Mouse (Mus musculus) hindbrain, embryonic 14.5 days (tissue): Measurements from ENCODE around the gene Cav3. TPM values are rescaled to one million over a fixed set of nuclear protein-coding genes. Genes with fewer than 3 reads are reported as not detected.
A peak's percentile ranks its signal among the peaks of the same experiment; 100 is the strongest.

Experiments used
- ATAC-seq: fragments of 200-750 bp; cut with Nextera tagmentation; 2 replicates; pipeline ENCODE4 v1.8.0; 2017; ENCODE audit warnings: moderate number of reproducible peaks, mild to moderate bottlenecking, moderate TSS enrichment, moderate library complexity; ENCODE audit not compliant: low FRiP score
- DNase-seq: peaks from one replicate; pipeline ENCODE4 v3.0.0-alpha.2; 2015; ENCODE audit warnings: low spot score
- H3K27ac ChIP-seq: fragments of 300-500 bp; sonication (generic); 2 replicates; pipeline ENCODE4 v1.5.1; 2014; ENCODE audit warnings: mild to moderate bottlenecking, moderate library complexity
- H3K27me3 ChIP-seq: fragments of 300-500 bp; sonication (generic); 2 replicates; pipeline ENCODE4 v1.6.1; 2014; ENCODE audit warnings: mild to moderate bottlenecking, low read length, mixed read lengths; ENCODE audit not compliant: control insufficient read depth, insufficient read depth
- H3K36me3 ChIP-seq: fragments of 300-500 bp; sonication (generic); replicated peaks from 2 replicates; pipeline ENCODE4 v1.6.1; 2014; ENCODE audit not compliant: control insufficient read depth, insufficient read depth
- H3K4me1 ChIP-seq: fragments of 300-500 bp; sonication (generic); replicated peaks from 2 replicates; pipeline ENCODE4 v1.6.1; 2014; ENCODE audit warnings: antibody characterized with exemption, low read length, mixed read lengths; ENCODE audit not compliant: control insufficient read depth, insufficient read depth
- H3K4me2 ChIP-seq: fragments of 300-500 bp; sonication (generic); replicated peaks from 2 replicates; pipeline ENCODE4 v1.6.1; 2014; ENCODE audit warnings: mild to moderate bottlenecking, moderate library complexity
- H3K4me3 ChIP-seq: fragments of 300-500 bp; sonication (generic); replicated peaks from 2 replicates; pipeline ENCODE4 v1.5.1; 2014; ENCODE audit warnings: mild to moderate bottlenecking, low read length
- H3K9ac ChIP-seq: fragments of 300-500 bp; sonication (generic); 2 replicates; pipeline ENCODE4 v1.6.1; 2014
- H3K9me3 ChIP-seq: fragments of 300-500 bp; sonication (generic); 2 replicates; pipeline ENCODE4 v1.6.1; 2016; ENCODE audit warnings: low read length; ENCODE audit not compliant: control insufficient read depth
- WGBS: fragments of 180-500 bp; shearing (Covaris S2); extraction: QIAGEN DNeasy Blood & Tissue Kit; methylation state at CpG from one replicate; pipeline ENCODE4 v1.1.7; 2014; 5-methylcytosine and 5-hydroxymethylcytosine counted together
- polyA plus RNA-seq: library from polyadenylated mRNA; unstranded; fragments of >200 nt; fragmentation: Nextera tagmentation; extraction: Ambion mirVana; gene quantifications from 2 replicates; pipeline ENCODE4 v1.2.1, GENCODE M21; 2014

Gene Cav3
- polyA plus RNA-seq, result 0.17 and 0.18 TPM in 2 replicates

GRCm38 (mm10) chr6:112459341-112459749, at the start of gene Cav3:
Cav3 (plus strand) TSS chr6:112459505.
- H3K27me3 ChIP-seq, result no peaks in the 10 kb centered on the region
- DNase-seq (no peak), ATAC-seq (no peak)
- H3K9ac ChIP-seq, result no peak within 1 kb of the TSS
- WGBS, result 71% methylated on average over 12 of the region's 12 CpGs
- no peak within 1 kb of the TSS for H3K4me2 ChIP-seq
- H3K27ac ChIP-seq, result no peak within 1 kb of the TSS
- no peaks in the 10 kb centered on the region for H3K9me3 ChIP-seq
- H3K4me1 ChIP-seq, result no peaks in the 10 kb centered on the region
- no peaks in the 10 kb centered on the region for H3K36me3 ChIP-seq
- H3K4me3 ChIP-seq, result no peak within 1 kb of the TSS

DNA sequence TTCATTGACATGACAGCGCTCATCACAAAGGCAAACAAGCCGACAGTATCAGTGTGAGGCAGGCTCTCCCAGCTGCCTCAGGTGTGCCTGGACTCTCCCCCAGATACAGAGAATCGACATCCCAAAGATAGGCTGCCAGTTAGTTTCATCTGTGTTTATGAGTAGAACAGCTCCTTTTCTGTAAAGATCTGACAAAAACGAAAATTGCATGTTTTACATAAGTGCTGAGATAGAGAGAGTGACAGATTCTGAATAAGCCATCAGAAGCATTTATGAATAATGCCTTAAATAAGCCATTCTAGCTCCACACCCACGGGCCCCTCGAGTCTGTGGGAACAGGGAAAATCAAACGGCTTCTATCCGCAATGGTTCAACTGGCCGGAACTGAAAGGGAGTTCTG, 40.0 kb upstream of the Cav3 start:
- ATAC-seq, result no peak
- H3K9me3 ChIP-seq, result no peaks in the 10 kb centered on the region; the same call in 1 of the 2 replicates
- no peak overlapping the region for H3K27ac ChIP-seq
- H3K4me2 ChIP-seq, result no peak overlapping the region
- no peak for DNase-seq
- no peaks in the 10 kb centered on the region for H3K36me3 ChIP-seq
- no peak overlapping the region for H3K9ac ChIP-seq
- no peak overlapping the region for H3K4me3 ChIP-seq
- no peaks in the 10 kb centered on the region for H3K27me3 ChIP-seq
- no peaks in the 10 kb centered on the region for H3K4me1 ChIP-seq
- WGBS, result 83% methylated on average over 9 of the region's 9 CpGs

DNA sequence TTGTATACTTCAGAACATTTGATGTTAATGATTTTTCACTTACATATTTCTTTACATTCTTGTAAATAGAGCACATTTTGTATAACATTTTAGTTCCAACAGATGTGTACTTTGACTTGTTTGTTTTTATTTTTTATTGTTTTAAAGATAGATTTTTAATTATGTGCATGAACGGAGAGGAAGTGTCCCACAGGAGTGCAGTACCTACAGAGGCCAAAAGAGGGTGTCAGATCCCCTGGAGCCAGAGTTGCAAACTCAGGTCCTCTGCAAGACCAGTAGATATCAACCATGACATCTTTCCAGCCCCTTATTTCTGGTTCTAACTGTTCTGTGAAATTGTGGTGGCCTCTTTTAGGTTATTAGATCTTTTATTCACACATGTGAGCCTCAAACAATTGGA, 38.4 kb upstream of the Cav3 start:
- Histone ChIP-seq H3K4me2 (no peak overlapping the region), H3K9ac (no peak overlapping the region), H3K9me3 (no peaks in the 10 kb centered on the region; the same call in 1 of the 2 replicates), H3K4me1 (no peaks in the 10 kb centered on the region), H3K36me3 (no peaks in the 10 kb centered on the region), H3K4me3 (no peak overlapping the region), H3K27me3 (no peaks in the 10 kb centered on the region), H3K27ac (no peak overlapping the region)
- WGBS, result 93% methylated on average over 1 of the region's 1 CpGs
- ATAC-seq, result no peak
- DNase-seq, result no peak

DNA sequence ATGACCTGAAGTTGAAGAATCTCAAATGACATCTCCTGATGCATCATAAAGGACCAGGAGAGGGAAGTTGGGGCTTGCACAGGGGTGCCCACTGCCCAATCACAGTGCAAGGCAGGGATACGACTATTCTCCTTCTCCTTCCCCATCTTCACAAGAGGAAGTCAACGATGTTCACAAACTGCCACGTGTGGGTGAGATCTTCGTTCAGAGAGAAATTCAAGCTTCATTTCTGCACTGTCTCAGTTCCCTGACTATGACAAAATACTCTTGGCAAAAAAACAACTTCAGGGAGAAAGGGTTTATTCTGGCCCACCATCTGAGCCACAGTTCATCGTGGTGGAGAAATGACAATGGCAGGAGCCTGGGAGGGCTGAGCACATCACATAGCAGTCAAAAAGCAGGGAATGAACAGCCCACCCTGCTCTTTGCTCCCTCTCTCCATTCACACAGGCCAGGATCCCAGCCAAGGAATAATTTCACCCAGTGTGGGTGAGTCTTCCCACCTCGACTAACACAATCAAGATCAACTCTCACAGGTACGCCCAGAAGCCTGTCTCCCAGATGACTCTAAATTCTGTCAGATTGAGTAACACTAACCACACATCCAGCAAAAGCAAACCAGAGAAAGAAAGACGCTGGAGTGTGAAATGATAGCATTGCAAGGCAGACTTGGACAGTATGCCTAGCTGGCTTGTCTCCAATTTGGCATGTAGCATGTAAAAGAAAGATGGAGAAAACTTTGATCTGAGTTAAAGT, 35.4 kb upstream of the Cav3 start:
- H3K9me3 ChIP-seq, result no peaks in the 10 kb centered on the region; the same call in 1 of the 2 replicates
- H3K27me3 ChIP-seq, result no peaks in the 10 kb centered on the region
- H3K36me3 ChIP-seq, result no peaks in the 10 kb centered on the region
- H3K27ac ChIP-seq, result no peak overlapping the region
- H3K4me2 ChIP-seq, result no peak overlapping the region
- DNase-seq (peak; percentile 14), ATAC-seq (no peak)
- no peak overlapping the region for H3K9ac ChIP-seq
- WGBS, result 82% methylated on average over 8 of the region's 8 CpGs
- no peaks in the 10 kb centered on the region for H3K4me1 ChIP-seq
- H3K4me3 ChIP-seq, result no peak overlapping the region

- Histone ChIP-seq H3K27ac (no peak overlapping the region), H3K4me1 (no peaks in the 10 kb centered on the region), H3K9me3 (no peaks in the 10 kb centered on the region; the same call in 1 of the 2 replicates), H3K27me3 (no peaks in the 10 kb centered on the region), H3K4me2 (no peak overlapping the region), H3K4me3 (no peak overlapping the region), H3K36me3 (no peaks in the 10 kb centered on the region), H3K9ac (no peak overlapping the region)
- DNase-seq, result peak; percentile 21
- no peak for ATAC-seq
- 76% methylated on average over 6 of the region's 6 CpGs for WGBS
Observed at GRCm38 (mm10) chr6:112426018-112426732, 33.1 kb upstream of the Cav3 start.

GRCm38 (mm10) chr6:112445675-112446074, 13.6 kb upstream of the Cav3 start:
- ATAC-seq, result no peak
- 87% methylated on average over 3 of the region's 3 CpGs for WGBS

DNA sequence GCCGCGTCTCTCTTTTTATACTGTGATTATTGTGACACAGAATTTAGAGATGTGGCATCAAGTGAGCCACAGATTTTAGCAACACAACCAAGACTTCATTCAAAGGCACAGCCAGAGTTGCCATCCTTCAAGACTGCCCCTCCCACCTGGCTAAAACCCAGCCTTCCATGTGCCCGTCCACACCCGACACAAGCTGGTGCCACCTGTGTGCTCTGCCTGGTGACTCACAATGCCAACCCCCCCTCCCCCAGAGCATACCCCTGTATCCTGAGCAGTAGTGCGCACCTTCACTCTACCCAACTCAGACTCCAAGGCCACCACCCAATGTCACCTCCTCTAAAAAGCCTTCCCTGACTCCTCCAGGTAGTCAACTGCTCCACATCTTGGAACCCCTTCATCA, 2.2 kb downstream of the Cav3 start:
- Histone ChIP-seq H3K4me3 (no peak overlapping the region), H3K36me3 (no peaks in the 10 kb centered on the region), H3K9ac (no peak overlapping the region), H3K4me2 (no peak overlapping the region), H3K9me3 (no peaks in the 10 kb centered on the region), H3K27ac (no peak overlapping the region), H3K27me3 (no peaks in the 10 kb centered on the region), H3K4me1 (no peaks in the 10 kb centered on the region)
- 96% methylated on average over 5 of the region's 5 CpGs for WGBS
- DNase-seq (no peak), ATAC-seq (no peak)

More at GRCm38 (mm10) chr6:112445675-112446074, 13.6 kb upstream of the Cav3 start:
- no peaks in the 10 kb centered on the region for H3K27me3 ChIP-seq
- H3K27ac ChIP-seq, result no peak overlapping the region
- no peaks in the 10 kb centered on the region for H3K36me3 ChIP-seq
- DNase-seq, result no peak
- no peak overlapping the region for H3K9ac ChIP-seq
- no peak overlapping the region for H3K4me2 ChIP-seq
- no peak overlapping the region for H3K4me3 ChIP-seq
- H3K4me1 ChIP-seq, result no peaks in the 10 kb centered on the region
- no peaks in the 10 kb centered on the region for H3K9me3 ChIP-seq

DNA sequence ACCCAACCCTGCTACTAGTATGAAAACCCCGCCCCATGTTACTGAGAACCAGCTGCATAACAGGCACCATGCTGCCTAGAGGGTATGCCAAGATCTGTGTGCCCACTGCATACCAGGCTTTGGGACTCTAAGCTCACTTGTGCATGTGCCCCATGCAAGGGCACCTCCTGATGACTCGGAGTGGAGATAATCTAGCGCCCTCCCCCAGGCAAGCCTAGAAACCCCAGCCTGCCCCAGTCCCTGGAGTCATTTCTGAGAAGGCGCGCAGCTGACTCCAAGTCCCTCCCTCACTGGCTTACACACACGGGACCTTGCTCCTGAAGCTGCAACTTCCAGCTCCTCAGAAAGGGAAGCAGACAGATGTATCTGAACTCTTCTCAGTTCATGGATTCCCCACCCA, 4.0 kb downstream of the Cav3 start:
- no peaks in the 10 kb centered on the region for H3K36me3 ChIP-seq
- no peaks in the 10 kb centered on the region for H3K4me1 ChIP-seq
- no peak overlapping the region for H3K9ac ChIP-seq
- no peak overlapping the region for H3K27ac ChIP-seq
- H3K4me3 ChIP-seq, result no peak overlapping the region
- H3K9me3 ChIP-seq, result no peaks in the 10 kb centered on the region
- no peak overlapping the region for H3K4me2 ChIP-seq
- WGBS, result 77% methylated on average over 6 of the region's 6 CpGs
- DNase-seq, result no peak
- no peak for ATAC-seq
- no peaks in the 10 kb centered on the region for H3K27me3 ChIP-seq

DNA sequence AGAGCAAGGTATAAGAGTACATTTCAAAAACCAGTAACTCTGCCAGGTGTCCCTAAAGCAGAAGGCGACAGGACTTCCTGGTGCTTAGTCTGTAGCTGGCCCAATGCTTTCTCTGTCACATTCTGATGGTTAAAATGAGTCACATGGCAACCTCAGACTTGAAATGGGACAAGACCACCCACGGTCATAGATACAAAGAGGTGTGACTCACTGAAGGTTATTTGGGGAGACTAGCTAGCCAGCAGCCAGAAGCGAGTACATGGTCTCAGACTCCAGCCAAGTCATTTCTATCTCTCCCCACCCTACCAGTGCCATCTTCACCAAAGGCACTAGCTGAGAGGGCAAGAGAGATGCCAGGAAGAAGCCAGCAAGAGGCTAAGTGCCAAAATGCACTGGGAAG, 6.1 kb downstream of the Cav3 start:
- Histone ChIP-seq H3K4me3 (no peak overlapping the region), H3K4me1 (no peaks in the 10 kb centered on the region), H3K27ac (no peak overlapping the region), H3K9ac (no peak overlapping the region), H3K27me3 (no peaks in the 10 kb centered on the region), H3K4me2 (no peak overlapping the region), H3K36me3 (no peaks in the 10 kb centered on the region), H3K9me3 (no peaks in the 10 kb centered on the region)
- 89% methylated on average over 3 of the region's 3 CpGs for WGBS
- DNase-seq (no peak), ATAC-seq (no peak)
